Mouse (Mus musculus): ENCODE results near the gene Kcnk5.

GRCm38 (mm10) chr14:20223253-20223652 lies 41.6 kb upstream of the Kcnk5 start:
- TF ChIP-seq CEBPB (IDR thresholded peaks at IDR 0.05; ENCODE audit: insufficient read depth, poor library complexity, severe bottlenecking) (no peak), USF1 (IDR thresholded peaks at IDR 0.05; ENCODE audit: low read depth) (no peak), POLR2A (IDR thresholded peaks at IDR 0.05; ENCODE audit: insufficient read length, low read depth) (no peak), POLR2AphosphoS2 (IDR thresholded peaks at IDR 0.05; ENCODE audit: insufficient read length, low read depth) (no peak), MAX (IDR thresholded peaks at IDR 0.05; ENCODE audit: low read depth) (no peak), TCF3 (IDR thresholded peaks at IDR 0.05; ENCODE audit: insufficient read length, low read depth) (no peak), TCF12 (IDR thresholded peaks at IDR 0.05; ENCODE audit: insufficient read depth, poor library complexity, severe bottlenecking) (no peak)

Data from myocyte (in vitro differentiated cells).